Mouse (Mus musculus): ENCODE results near the gene Taar1.

GRCm38 (mm10) chr10:23963444-23963843 lies 43.3 kb downstream of the Taar1 start:
- TF ChIP-seq CTCF (IDR thresholded peaks at IDR 0.05; ENCODE audit: low read depth, low read length) (no peak), POLR2A (IDR thresholded peaks at IDR 0.05; ENCODE audit: borderline replicate concordance, low read depth, low read length) (no peak)
